Mouse (Mus musculus): ENCODE measurements around the gene Pigm. TPM values are rescaled to one million over a fixed set of nuclear protein-coding genes. Genes with fewer than 3 reads are reported as not detected.

The Pigm gene
- polyA plus RNA-seq, 1 experiment from 2014 or later, result 5.7 TPM

DNA sequence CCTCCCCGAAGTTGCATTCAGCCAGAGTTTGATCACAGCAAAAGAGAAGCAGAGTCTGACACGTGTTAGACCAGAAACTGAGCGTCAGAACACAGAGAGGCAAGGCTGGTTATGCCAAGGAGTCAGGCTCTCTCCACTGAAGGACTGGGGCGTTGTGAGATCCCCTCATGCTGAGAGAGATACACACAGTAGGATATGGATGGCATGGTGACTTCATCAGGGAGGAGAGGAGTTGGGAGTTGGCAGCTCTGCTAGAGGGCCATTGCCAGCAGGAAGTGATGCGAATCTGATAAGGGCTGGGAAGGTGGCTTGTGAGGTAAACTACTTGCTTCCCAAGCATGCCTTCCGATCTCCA, 37.9 kb downstream of the Pigm start:
- Histone ChIP-seq H3K4me1 (peaks cover 10% of the 10 kb centered on the region; the same call in 1 of the 2 replicates), H3K27ac (replicated peaks) (no peak overlapping the region), H3K4me2 (replicated peaks) (no peak overlapping the region), H3K9ac (no peak overlapping the region), H3K4me3 (replicated peaks) (no peak overlapping the region), H3K27me3 (no peaks in the 10 kb centered on the region), H3K36me3 (no peaks in the 10 kb centered on the region), H3K9me3 (replicated peaks) (no peaks in the 10 kb centered on the region)
- WGBS, result 80% methylated on average over 6 of the region's 6 CpGs
- ATAC-seq (ENCODE audit: insufficient number of reproducible peaks, low FRiP score, low TSS enrichment, low read depth), result no peak

DNA sequence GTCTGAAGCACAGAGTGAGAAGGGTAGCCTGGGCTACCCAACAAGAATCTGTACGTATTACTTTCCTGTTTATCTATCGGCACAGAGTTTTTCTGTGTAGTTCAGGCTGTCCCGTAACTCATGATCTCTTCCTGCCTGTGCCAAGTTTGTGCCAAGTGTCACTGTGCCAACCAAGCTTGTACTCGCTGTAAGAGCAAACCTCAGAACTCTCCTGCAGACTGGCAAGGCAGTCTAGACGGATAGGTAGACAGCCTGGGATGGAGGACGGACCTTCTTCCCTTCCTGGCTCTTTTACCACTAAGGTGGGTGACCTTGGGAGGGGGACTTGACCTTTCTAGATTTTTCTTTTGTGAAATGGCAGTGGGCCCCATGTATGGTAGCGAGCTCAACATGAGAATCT, 38.7 kb downstream of the Pigm start:
- Histone ChIP-seq H3K36me3 (no peaks in the 10 kb centered on the region), H3K9ac (no peak overlapping the region), H3K4me3 (replicated peaks) (no peak overlapping the region), H3K9me3 (replicated peaks) (no peaks in the 10 kb centered on the region), H3K4me1 (peaks cover 10% of the 10 kb centered on the region; the same call in 1 of the 2 replicates), H3K4me2 (replicated peaks) (no peak overlapping the region), H3K27me3 (no peaks in the 10 kb centered on the region), H3K27ac (replicated peaks) (no peak overlapping the region)
- no peak for ATAC-seq (ENCODE audit: insufficient number of reproducible peaks, low FRiP score, low TSS enrichment, low read depth)
- WGBS, result 83% methylated on average over 7 of the region's 7 CpGs

DNA sequence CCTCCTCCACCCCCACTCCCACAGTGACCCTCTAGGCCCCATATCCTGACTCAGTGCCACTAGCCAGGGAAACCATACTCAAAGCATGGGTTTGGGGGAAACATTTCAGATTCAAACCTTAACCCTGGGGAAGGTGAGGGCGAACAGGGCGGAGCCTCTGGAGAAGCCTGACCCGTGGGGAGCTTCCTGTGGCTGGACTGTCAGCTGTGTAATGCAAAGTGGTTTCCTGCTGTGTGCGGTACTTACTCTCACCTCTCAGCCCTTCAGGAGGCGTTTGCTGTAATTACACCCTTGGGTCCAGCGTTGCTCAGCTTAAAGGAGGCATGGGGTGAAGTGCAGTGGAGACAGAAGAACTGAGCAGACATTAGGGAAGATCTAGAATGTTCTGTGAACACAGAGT, 41.8 kb downstream of the Pigm start:
- peaks cover 10% of the 10 kb centered on the region; the same call in 1 of the 2 replicates for H3K4me1 ChIP-seq
- no peak overlapping the region for H3K27ac ChIP-seq (replicated peaks)
- H3K9ac ChIP-seq, result no peak overlapping the region
- H3K36me3 ChIP-seq, result no peaks in the 10 kb centered on the region
- WGBS, result 18% methylated on average over 6 of the region's 6 CpGs
- no peak overlapping the region for H3K4me2 ChIP-seq (replicated peaks)
- 0 out of 2 replicates have a peak, but pooled peaks have one; percentile 26 for ATAC-seq (ENCODE audit: insufficient number of reproducible peaks, low FRiP score, low TSS enrichment, low read depth)
- H3K4me3 ChIP-seq (replicated peaks), result no peak overlapping the region
- H3K9me3 ChIP-seq (replicated peaks), result no peaks in the 10 kb centered on the region
- H3K27me3 ChIP-seq, result no peaks in the 10 kb centered on the region

DNA sequence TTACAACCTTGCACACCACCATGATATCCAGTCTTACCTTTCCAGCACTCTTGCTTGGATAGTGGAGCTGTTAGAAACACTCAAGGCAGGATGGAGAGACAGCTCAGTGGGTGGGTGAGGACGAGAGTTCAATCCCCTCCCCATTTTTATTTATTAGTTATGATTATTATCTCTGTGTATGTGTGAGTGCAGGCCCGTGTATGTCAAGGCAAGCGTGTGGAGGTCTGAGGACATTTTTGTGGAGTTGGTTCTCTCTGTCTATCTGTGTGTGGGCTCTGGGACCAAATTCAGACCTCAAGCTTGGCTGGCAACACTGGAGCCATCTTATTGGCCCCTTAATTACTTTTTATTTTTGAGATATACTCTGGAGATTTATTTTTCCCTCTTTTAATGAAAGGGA, 42.3 kb downstream of the Pigm start:
- H3K4me3 ChIP-seq (replicated peaks), result no peak overlapping the region
- WGBS, result 38% methylated on average over 3 of the region's 3 CpGs
- ATAC-seq (ENCODE audit: insufficient number of reproducible peaks, low FRiP score, low TSS enrichment, low read depth), result 0 out of 2 replicates have a peak, but pooled peaks have one; percentile 24

DNA sequence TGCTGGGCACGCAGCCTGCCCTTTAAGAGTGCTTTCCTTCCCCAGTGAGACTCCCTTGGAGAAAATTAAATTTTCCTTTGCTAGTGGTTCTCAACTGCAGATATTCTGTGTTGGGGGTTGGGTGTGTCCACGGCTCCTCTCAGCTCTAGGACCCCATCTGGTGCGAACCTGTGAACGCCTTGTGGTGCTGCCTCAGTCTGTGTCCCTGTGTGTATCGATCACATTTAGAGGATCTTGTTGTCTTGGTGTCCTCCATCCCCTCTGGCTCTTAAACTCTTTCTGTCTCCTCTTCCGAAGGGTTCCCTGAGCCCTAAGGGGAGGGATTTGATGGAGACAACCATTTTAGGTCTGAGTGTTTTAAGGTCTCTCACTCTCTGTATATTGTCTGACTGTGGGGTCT, 43.8 kb downstream of the Pigm start:
- H3K4me2 ChIP-seq (replicated peaks), result no peak overlapping the region
- no peak for ATAC-seq (ENCODE audit: insufficient number of reproducible peaks, low FRiP score, low TSS enrichment, low read depth)
- no peaks in the 10 kb centered on the region for H3K27me3 ChIP-seq
- H3K9ac ChIP-seq, result no peak overlapping the region
- no peak overlapping the region for H3K4me3 ChIP-seq (replicated peaks)
- no peaks in the 10 kb centered on the region for H3K9me3 ChIP-seq (replicated peaks)
- H3K27ac ChIP-seq (replicated peaks), result no peak overlapping the region
- no peaks in the 10 kb centered on the region for H3K36me3 ChIP-seq
- peaks cover 10% of the 10 kb centered on the region; the same call in 1 of the 2 replicates for H3K4me1 ChIP-seq
- 83% methylated on average over 6 of the region's 6 CpGs for WGBS

More for the DNA sequence above, 42.3 kb downstream of the Pigm start:
- H3K27me3 ChIP-seq, result no peaks in the 10 kb centered on the region
- no peaks in the 10 kb centered on the region for H3K9me3 ChIP-seq (replicated peaks)
- no peak overlapping the region for H3K4me2 ChIP-seq (replicated peaks)
- H3K27ac ChIP-seq (replicated peaks), result no peak overlapping the region
- H3K9ac ChIP-seq, result no peak overlapping the region
- peaks cover 10% of the 10 kb centered on the region; the same call in 1 of the 2 replicates for H3K4me1 ChIP-seq
- no peaks in the 10 kb centered on the region for H3K36me3 ChIP-seq

DNA sequence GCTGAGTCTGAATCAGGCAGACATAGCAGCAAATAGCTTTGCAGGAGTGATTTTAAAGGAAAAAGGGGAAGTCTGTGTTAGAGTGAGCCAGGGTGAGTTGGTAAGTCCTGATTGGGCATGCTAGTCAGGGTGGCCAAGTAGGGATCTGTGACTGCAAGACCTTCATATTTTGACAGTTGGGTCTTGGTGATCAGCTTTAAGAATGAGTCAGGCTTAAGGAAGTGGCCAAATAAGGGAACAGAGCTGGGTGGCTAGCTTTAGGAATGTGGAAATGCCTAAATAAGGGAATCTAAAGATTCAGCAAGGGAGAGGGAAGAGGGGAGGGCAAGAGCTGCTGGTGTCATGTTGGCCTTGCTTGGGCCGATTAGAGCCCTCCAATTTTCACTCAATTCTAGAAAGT, 47.0 kb downstream of the Pigm start:
- no peaks in the 10 kb centered on the region for H3K27me3 ChIP-seq
- H3K27ac ChIP-seq (replicated peaks), result no peak overlapping the region
- no peaks in the 10 kb centered on the region for H3K36me3 ChIP-seq
- ATAC-seq (ENCODE audit: insufficient number of reproducible peaks, low FRiP score, low TSS enrichment, low read depth), result no peak
- peaks cover 6% of the 10 kb centered on the region; the same call in 1 of the 2 replicates for H3K4me1 ChIP-seq
- no peak overlapping the region for H3K4me3 ChIP-seq (replicated peaks)
- H3K4me2 ChIP-seq (replicated peaks), result no peak overlapping the region
- WGBS, result 30% methylated on average over 1 of the region's 1 CpGs
- H3K9me3 ChIP-seq (replicated peaks), result no peaks in the 10 kb centered on the region
- H3K9ac ChIP-seq, result no peak overlapping the region

DNA sequence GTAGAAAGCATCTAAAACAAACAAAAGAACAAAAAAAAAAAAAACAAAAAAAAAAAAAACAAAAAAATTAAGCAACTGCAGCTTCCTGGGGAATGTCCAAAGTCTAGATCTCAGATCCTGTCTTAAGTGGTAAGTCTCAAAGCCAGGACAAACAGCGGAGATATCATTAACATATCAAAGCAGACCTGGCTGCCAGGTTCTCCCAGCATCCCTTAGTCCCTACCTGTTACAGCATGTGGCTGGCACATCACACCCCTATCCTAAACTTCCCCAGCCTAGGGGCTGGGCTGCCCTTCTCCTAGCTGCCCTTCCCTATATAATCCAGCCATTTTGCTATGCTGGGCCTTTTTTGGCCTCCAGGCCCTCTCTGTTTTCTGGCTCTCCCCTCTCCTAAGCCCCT, 50.1 kb downstream of the Pigm start:
- 48% methylated on average over 1 of the region's 1 CpGs for WGBS
- no peak for ATAC-seq (ENCODE audit: insufficient number of reproducible peaks, low FRiP score, low TSS enrichment, low read depth)
- Histone ChIP-seq H3K4me1 (no peaks in the 10 kb centered on the region), H3K4me2 (replicated peaks) (no peak overlapping the region), H3K27ac (replicated peaks) (no peak overlapping the region), H3K9ac (no peak overlapping the region), H3K27me3 (no peaks in the 10 kb centered on the region), H3K9me3 (replicated peaks) (no peaks in the 10 kb centered on the region), H3K4me3 (replicated peaks) (no peak overlapping the region), H3K36me3 (no peaks in the 10 kb centered on the region)

DNA sequence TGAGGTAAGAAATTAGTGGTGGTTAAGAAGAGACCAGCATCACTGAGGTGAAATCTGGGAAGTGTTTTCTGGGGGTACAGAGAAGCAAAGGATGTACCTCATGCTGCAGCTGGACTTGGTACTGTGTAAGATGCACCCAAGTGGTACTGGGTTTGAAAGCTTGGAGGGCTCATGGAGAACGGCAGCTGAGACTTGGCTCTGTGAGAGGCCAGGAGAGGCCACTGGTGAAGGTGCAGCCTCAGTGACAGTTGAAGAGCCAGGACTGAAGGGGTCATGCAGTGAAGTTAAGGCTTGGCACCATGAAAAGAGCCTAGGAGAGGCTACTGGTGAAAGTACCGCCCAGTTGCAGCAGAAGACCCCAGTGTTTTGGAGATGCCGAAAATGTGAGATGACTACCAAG, 51.5 kb downstream of the Pigm start:
- no peak for ATAC-seq (ENCODE audit: insufficient number of reproducible peaks, low FRiP score, low TSS enrichment, low read depth)
- 90% methylated on average over 3 of the region's 3 CpGs for WGBS
- Histone ChIP-seq H3K9ac (no peak overlapping the region), H3K36me3 (no peaks in the 10 kb centered on the region), H3K4me2 (replicated peaks) (no peak overlapping the region), H3K27ac (replicated peaks) (no peak overlapping the region), H3K4me1 (0 out of 2 replicates have a peak, but pooled peaks cover 3% of the 10 kb centered on the region), H3K9me3 (replicated peaks) (no peaks in the 10 kb centered on the region), H3K27me3 (no peaks in the 10 kb centered on the region), H3K4me3 (replicated peaks) (no peak overlapping the region)

DNA sequence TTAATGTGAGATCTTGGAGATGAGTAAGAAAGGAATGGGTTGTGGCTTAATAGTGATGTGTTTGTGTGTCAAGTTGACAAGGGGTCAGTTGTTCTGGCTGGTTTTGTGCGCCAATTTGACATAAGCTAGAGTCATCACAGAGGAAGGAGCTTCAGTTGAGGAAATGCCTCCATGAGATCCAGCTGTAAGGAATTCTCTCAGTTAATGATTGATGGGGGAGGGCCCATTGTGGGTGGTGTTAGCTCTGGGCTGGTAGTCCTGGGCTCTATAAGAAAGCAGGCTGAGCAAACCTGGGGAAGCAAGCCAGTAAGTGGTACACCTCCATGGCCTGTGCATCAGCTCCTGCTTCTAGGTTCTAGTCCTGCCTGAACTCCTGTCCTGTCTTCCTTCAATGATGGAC, 52.3 kb downstream of the Pigm start:
- Histone ChIP-seq H3K9ac (no peak overlapping the region), H3K9me3 (replicated peaks) (no peaks in the 10 kb centered on the region), H3K4me3 (replicated peaks) (no peak overlapping the region), H3K36me3 (no peaks in the 10 kb centered on the region), H3K27me3 (no peaks in the 10 kb centered on the region), H3K4me2 (replicated peaks) (no peak overlapping the region), H3K27ac (replicated peaks) (no peak overlapping the region), H3K4me1 (0 out of 2 replicates have a peak, but pooled peaks cover 3% of the 10 kb centered on the region)
- no peak for ATAC-seq (ENCODE audit: insufficient number of reproducible peaks, low FRiP score, low TSS enrichment, low read depth)
- 62% methylated on average over 1 of the region's 1 CpGs for WGBS

DNA sequence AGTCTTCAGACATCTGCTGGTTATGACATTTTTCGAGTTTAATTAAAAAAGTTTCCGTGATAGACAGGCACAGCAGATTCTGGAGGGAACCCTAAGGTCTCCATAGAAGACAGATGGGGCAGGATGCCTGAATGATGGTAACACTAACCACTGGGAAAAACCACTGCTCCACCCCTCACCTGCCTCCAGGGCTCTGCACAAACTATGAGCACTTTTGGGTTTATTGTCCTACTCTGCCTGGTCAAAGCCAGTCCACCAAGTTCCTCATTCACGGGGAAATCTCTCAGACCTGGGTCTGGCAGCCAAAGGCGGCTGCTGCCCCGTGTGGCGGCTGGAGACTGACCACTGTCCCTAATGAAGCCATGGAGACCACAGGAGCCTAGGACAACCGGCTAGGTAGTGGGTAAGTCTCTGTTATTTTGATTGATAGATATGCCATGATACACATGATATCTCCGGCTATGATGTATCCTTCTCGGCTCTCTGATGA, 54.4 kb downstream of the Pigm start:
- no peak overlapping the region for H3K4me2 ChIP-seq (replicated peaks)
- no peaks in the 10 kb centered on the region for H3K9me3 ChIP-seq (replicated peaks)
- no peaks in the 10 kb centered on the region for H3K27me3 ChIP-seq
- H3K27ac ChIP-seq (replicated peaks), result no peak overlapping the region
- 0 out of 2 replicates have a peak, but pooled peaks cover 3% of the 10 kb centered on the region for H3K4me1 ChIP-seq
- H3K36me3 ChIP-seq, result no peaks in the 10 kb centered on the region
- no peak overlapping the region for H3K4me3 ChIP-seq (replicated peaks)
- H3K9ac ChIP-seq, result no peak overlapping the region
- 42% methylated on average over 9 of the region's 9 CpGs for WGBS
- no peak for ATAC-seq (ENCODE audit: insufficient number of reproducible peaks, low FRiP score, low TSS enrichment, low read depth)

DNA sequence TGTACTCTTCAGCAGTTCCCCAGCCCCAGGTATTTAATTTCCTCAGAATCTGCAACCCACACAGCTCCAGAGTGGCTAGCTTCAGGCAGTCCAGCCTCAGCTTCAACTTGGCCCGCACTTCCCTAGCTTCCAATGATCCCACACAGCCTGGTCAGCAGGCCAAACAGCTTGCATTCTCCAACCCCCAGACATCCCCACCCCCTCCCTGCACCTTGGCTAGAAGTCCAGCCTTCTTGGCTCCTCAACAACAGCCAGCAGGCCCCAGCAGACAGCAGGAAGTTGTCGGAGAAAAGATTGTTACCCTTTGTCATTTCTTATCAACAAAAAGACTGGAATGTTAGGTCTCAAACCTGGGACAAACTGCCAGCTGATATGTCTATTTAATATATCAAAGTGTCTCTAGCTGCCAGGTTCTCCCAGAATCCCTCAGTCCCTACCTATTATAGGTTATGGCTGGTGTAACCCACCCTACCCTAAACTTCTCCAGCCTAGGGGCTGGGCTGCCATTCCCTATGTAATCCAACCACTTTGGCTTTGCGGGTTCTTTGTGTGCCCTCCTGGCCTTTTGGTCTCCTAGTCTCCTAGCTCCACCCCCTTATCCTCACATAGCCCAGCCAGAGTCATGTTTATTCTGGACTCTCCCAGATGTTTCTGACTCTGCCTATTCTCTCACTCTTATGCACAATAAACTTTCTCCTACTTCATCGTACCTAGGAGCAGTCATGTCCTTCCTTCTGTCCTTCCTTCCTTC, 55.7 kb downstream of the Pigm start:
- Histone ChIP-seq H3K4me2 (replicated peaks) (no peak overlapping the region), H3K27me3 (no peaks in the 10 kb centered on the region), H3K4me1 (0 out of 2 replicates have a peak, but pooled peaks cover 3% of the 10 kb centered on the region), H3K27ac (replicated peaks) (no peak overlapping the region), H3K9ac (no peak overlapping the region), H3K36me3 (no peaks in the 10 kb centered on the region), H3K9me3 (replicated peaks) (no peaks in the 10 kb centered on the region), H3K4me3 (replicated peaks) (no peak overlapping the region)
- no peak for ATAC-seq (ENCODE audit: insufficient number of reproducible peaks, low FRiP score, low TSS enrichment, low read depth)
- 39% methylated on average over 4 of the region's 4 CpGs for WGBS

DNA sequence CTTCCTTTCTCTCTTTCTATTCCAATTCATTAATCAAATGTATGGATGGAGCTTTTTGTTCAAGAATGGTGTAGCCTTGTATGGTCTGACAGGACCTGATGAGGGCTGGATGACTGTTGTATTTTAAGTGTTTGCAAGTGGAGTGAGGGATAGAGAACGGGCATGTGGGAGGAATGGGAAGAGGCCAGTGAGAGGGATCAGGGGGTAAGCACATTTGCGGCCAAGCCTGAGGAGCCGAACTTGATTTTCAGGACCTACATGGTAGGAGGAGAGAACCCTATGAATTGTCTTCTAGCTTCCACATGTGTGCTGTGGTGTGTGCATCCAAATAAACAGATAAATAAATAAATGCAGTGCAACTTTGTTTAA, 56.2 kb downstream of the Pigm start:
- Histone ChIP-seq H3K27ac (replicated peaks) (no peak overlapping the region), H3K4me2 (replicated peaks) (no peak overlapping the region), H3K9me3 (replicated peaks) (no peaks in the 10 kb centered on the region), H3K36me3 (no peaks in the 10 kb centered on the region), H3K9ac (no peak overlapping the region), H3K4me1 (0 out of 2 replicates have a peak, but pooled peaks cover 3% of the 10 kb centered on the region), H3K4me3 (replicated peaks) (no peak overlapping the region), H3K27me3 (no peaks in the 10 kb centered on the region)
- ATAC-seq (ENCODE audit: insufficient number of reproducible peaks, low FRiP score, low TSS enrichment, low read depth), result no peak
- 82% methylated on average over 3 of the region's 3 CpGs for WGBS
